Mouse (Mus musculus) heart, embryonic 11.5 days (tissue): ENCODE measurements around the gene Nadk. TPM values are rescaled to one million over a fixed set of nuclear protein-coding genes. Genes with fewer than 3 reads are reported as not detected.

Experiments used
- ATAC-seq: fragments of 200-750 bp; cut with Nextera tagmentation; replicated peaks from 2 replicates; pipeline ENCODE4 v1.8.0; 2017; ENCODE audit warnings: moderate library complexity; ENCODE audit not compliant: insufficient number of reproducible peaks, low FRiP score, low TSS enrichment
- H3K27ac ChIP-seq: fragments of 300-500 bp; sonication (generic); 2 replicates; pipeline ENCODE4 v1.5.1; 2014; ENCODE audit warnings: mild to moderate bottlenecking, low read depth, low read length
- H3K27me3 ChIP-seq: fragments of 300-500 bp; sonication (generic); 2 replicates; pipeline ENCODE4 v1.6.1; 2014; ENCODE audit warnings: mild to moderate bottlenecking, low read length, mixed read lengths; ENCODE audit not compliant: control insufficient read depth, insufficient read depth
- H3K36me3 ChIP-seq: fragments of 300-500 bp; sonication (generic); 2 replicates; pipeline ENCODE4 v1.6.1; 2014; ENCODE audit warnings: mild to moderate bottlenecking, low read length, moderate library complexity, mixed read lengths; ENCODE audit not compliant: control insufficient read depth, insufficient read depth
- H3K4me1 ChIP-seq: fragments of 300-500 bp; sonication (generic); 2 replicates; pipeline ENCODE4 v1.6.1; 2014; ENCODE audit warnings: low read length; ENCODE audit not compliant: control insufficient read depth, insufficient read depth
- H3K4me2 ChIP-seq: fragments of 300-500 bp; sonication (generic); 2 replicates; pipeline ENCODE4 v1.6.1; 2014; ENCODE audit warnings: mild to moderate bottlenecking, moderate library complexity
- H3K4me3 ChIP-seq: fragments of 300-500 bp; sonication (generic); 2 replicates; pipeline ENCODE4 v1.5.1; 2014; ENCODE audit warnings: low read depth, low read length
- H3K9ac ChIP-seq: fragments of 300-500 bp; sonication (generic); 2 replicates; pipeline ENCODE4 v1.6.1; 2014; ENCODE audit warnings: mild to moderate bottlenecking, low read depth, low read length, moderate library complexity
- H3K9me3 ChIP-seq: fragments of 300-500 bp; sonication (generic); replicated peaks from 2 replicates; pipeline ENCODE4 v1.6.1; 2016; ENCODE audit warnings: low read length; ENCODE audit not compliant: control insufficient read depth
- WGBS: fragments of 180-500 bp; shearing (Covaris S2); extraction: QIAGEN DNeasy Blood & Tissue Kit; methylation state at CpG from one replicate; pipeline ENCODE4 v1.1.7; 2014; ENCODE audit not compliant: insufficient replicate concordance; 5-methylcytosine and 5-hydroxymethylcytosine counted together
- polyA plus RNA-seq: library from polyadenylated mRNA; unstranded; fragments of >200 nt; fragmentation: Nextera tagmentation; extraction: Ambion mirVana; gene quantifications from 2 replicates; pipeline ENCODE4 v1.2.1, GENCODE M21; 2014

Gene Nadk
- polyA plus RNA-seq, 1 experiment from 2014 or later: 58.6 TPM

DNA sequence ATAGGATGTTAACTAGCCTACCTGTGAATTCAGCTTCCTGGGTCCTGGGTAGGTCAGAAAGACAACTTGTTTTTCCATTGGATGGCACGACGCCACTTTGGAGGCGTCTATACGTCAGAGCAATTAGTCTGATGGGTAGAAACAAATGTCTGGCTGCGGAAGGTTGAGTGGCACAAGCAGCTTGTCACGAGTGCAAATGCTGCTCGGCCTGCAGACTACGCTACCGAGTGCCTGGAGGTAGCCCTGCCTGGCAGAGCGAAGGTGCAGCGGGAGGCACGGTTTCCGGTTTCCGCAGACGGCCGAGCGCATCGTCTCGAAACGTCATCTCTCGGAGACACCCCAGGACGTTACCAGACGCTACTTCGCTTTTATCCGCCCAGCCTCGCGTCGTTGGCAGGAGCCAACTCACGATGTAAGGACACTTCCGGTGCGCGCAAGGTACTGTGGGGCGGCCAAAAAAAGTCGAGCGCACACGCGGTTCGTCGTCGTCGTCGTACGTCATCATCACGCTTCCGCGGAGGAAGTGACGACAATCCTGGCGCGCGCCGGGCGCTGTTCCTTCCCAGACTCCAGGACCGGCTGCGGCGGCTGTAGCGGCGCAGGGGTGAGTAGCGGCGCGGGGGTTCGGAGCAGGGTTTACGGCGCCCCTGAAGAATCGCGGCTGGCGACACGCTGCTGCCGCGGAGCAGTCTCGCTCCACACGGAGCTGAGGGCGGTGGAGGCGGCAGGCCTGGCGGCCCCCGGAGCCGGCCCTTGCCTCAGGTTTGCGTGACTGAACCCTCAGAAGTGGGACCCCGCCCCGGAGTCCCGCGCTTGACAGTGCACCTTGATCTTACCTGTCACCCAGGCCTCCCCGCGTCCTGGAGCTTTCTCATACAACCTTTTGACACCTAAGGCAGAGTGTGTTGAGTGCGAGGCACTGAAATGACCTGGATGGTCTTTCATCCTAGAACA lies 62.4 kb downstream of the Nadk start, which contains the start of gene Cdk11b:
Gene Cdk11b (plus strand): TSS at position 517 of the 954 bp plus-strand sequence.
- Histone ChIP-seq H3K9me3 (no peaks in the 10 kb centered on the region), H3K4me3 (peak within 1 kb of the TSS; percentile 91), H3K36me3 (0 out of 2 replicates have a peak, but pooled peaks cover 2% of the 10 kb centered on the region), H3K27me3 (no peaks in the 10 kb centered on the region), H3K27ac (peak within 1 kb of the TSS; percentile 93), H3K9ac (peak within 1 kb of the TSS; percentile 84), H3K4me2 (peak within 1 kb of the TSS; percentile 78), H3K4me1 (peaks cover 3% of the 10 kb centered on the region; the same call in 1 of the 2 replicates)
- under 1% methylated on average over 84 of the region's 84 CpGs for WGBS
- ATAC-seq: peak; percentile 98

DNA sequence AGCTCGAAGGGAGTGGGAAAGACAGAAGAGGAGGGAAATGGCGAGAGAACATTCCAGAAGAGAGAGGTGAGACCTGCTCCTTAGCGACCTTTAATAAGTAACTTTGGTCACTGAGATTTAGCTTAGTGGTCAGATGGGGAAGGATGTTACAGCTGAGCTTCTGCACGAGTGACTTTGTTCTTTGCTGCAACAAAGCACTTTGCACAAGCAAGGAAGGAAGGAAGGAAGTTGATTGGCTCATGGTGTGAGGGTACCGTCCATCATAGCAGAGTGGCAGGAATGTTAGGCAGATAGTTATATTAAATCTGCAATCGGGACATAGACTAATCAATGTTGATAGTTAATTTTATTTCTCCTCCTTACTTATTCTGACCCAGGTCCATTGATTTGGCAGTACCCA lies 68.1 kb downstream of the Nadk start:
- Histone ChIP-seq H3K27ac (no peak overlapping the region), H3K27me3 (no peaks in the 10 kb centered on the region), H3K4me2 (no peak overlapping the region), H3K9me3 (no peaks in the 10 kb centered on the region), H3K36me3 (peaks cover 27% of the 10 kb centered on the region), H3K9ac (no peak overlapping the region), H3K4me1 (no peaks in the 10 kb centered on the region), H3K4me3 (no peak overlapping the region)
- ATAC-seq: no peak
- 82% methylated on average over 6 of the region's 6 CpGs for WGBS

DNA sequence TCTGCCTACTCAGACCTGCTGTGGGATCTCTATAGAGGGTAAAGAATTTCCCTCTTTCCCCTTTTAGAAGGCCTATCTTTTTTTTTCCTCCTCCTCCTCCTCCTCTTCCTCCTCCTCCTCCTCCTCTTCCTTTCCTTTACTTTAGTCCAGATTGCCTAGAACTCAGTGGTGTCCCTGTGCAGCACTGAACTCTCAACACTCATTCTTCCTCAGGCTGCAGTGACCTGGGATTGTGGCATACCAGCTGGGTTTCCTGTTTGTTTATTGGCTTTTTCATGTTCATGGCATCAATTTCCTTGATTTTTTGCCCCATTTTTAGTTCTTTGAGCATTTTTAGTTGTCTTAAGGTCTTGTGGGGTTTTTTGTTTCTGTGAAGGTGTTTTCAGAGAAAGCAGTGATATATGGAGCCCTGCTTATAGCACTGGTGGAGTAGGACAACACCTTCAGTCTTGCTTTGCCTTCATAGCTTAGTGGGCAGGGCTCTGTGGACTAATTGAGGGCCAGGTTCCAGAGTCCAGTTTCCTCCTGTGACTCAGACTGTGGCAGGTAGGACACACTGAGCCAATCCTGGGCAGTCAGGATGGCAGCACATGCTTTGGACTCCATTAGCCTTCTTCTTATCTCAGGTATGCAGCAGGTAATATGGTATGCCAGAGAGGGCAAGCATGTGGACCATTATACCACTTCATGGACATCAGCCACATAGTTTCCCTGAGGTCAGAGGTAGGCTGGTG lies 73.8 kb downstream of the Nadk start:
- Histone ChIP-seq H3K36me3 (peaks cover 37% of the 10 kb centered on the region), H3K9me3 (no peaks in the 10 kb centered on the region), H3K4me1 (no peaks in the 10 kb centered on the region), H3K27me3 (no peaks in the 10 kb centered on the region), H3K27ac (no peak overlapping the region), H3K9ac (no peak overlapping the region), H3K4me3 (no peak overlapping the region), H3K4me2 (no peak overlapping the region)
- no peak for ATAC-seq

Other genes with a start within 250 kb of the Nadk start
- gene Prkcz, start 201.0 kb upstream of the Nadk start, polyA plus RNA-seq: 6.8 and 8.2 TPM in 2 replicates
- 0.14 and 0.16 TPM in 2 replicates for gene Gabrd, start 164.3 kb upstream of the Nadk start, polyA plus RNA-seq
- 1.6 and 1.8 TPM in 2 replicates for gene Cfap74, start 153.2 kb upstream of the Nadk start, polyA plus RNA-seq
- not detected in 2 replicates for gene Tmem52, start 93.3 kb upstream of the Nadk start, polyA plus RNA-seq
- gene Gnb1, start 71.0 kb upstream of the Nadk start, polyA plus RNA-seq: 410 and 416 TPM in 2 replicates
- gene Slc35e2, start 39.0 kb downstream of the Nadk start, polyA plus RNA-seq: 7.7 and 9.6 TPM in 2 replicates
- gene Cdk11b, start 62.5 kb downstream of the Nadk start, polyA plus RNA-seq: 48.2 and 50.0 TPM in 2 replicates
- gene Gm10563, start 83.0 kb downstream of the Nadk start, polyA plus RNA-seq: not detected in 2 replicates
- 52.9 and 53.5 TPM in 2 replicates for gene Mmp23, start 91.0 kb downstream of the Nadk start, polyA plus RNA-seq
- gene Mib2, start 106.8 kb downstream of the Nadk start, polyA plus RNA-seq: 8.9 and 9.7 TPM in 2 replicates
- gene Fndc10, start 132.0 kb downstream of the Nadk start, polyA plus RNA-seq: 1.1 and 1.4 TPM in 2 replicates
- gene Ssu72, start 142.4 kb downstream of the Nadk start, polyA plus RNA-seq: 128 TPM in 2 replicates
- 0.47 and 0.68 TPM in 2 replicates for gene Tmem240, start 172.4 kb downstream of the Nadk start, polyA plus RNA-seq
- gene Atad3a, start 198.7 kb downstream of the Nadk start, polyA plus RNA-seq: 84.2 and 88.2 TPM in 2 replicates
- gene Vwa1, start 212.3 kb downstream of the Nadk start, polyA plus RNA-seq: 0.89 and 1.1 TPM in 2 replicates
- gene Tmem88b, start 223.5 kb downstream of the Nadk start, polyA plus RNA-seq: 3.0 and 3.2 TPM in 2 replicates
- not detected in 2 replicates for gene Ankrd65, start 228.1 kb downstream of the Nadk start, polyA plus RNA-seq
- gene Mrpl20, start 240.5 kb downstream of the Nadk start, polyA plus RNA-seq: 152 and 166 TPM in 2 replicates